Mouse (Mus musculus) liver, embryonic 16.5 days (tissue): ENCODE data around the gene Mrpl20. TPM values are rescaled to one million over a fixed set of nuclear protein-coding genes. Genes with fewer than 3 reads are reported as not detected.

Experiments
- ATAC-seq: fragments of 200-750 bp; cut with Nextera tagmentation; 2 replicates; pipeline ENCODE4 v1.8.0; 2017; ENCODE audit warnings: low read depth, mild to moderate bottlenecking, moderate number of reproducible peaks, moderate library complexity
- H3K27ac ChIP-seq: fragments of 300-500 bp; sonication (generic); 2 replicates; pipeline ENCODE4 v1.5.1; 2014; ENCODE audit warnings: mild to moderate bottlenecking, low read length
- H3K27me3 ChIP-seq: fragments of 300-500 bp; sonication (generic); 2 replicates; pipeline ENCODE4 v1.6.1; 2014; ENCODE audit warnings: low read depth, low read length, mixed read lengths; ENCODE audit not compliant: control insufficient read depth, insufficient read depth
- H3K36me3 ChIP-seq: fragments of 300-500 bp; sonication (generic); 2 replicates; pipeline ENCODE4 v1.6.1; 2014; ENCODE audit warnings: mild to moderate bottlenecking; ENCODE audit not compliant: control insufficient read depth, insufficient read depth
- H3K4me1 ChIP-seq: fragments of 300-500 bp; sonication (generic); 2 replicates; pipeline ENCODE4 v1.6.1; 2014; ENCODE audit warnings: low read depth, low read length, mixed read lengths; ENCODE audit not compliant: control insufficient read depth
- H3K4me2 ChIP-seq: fragments of 300-500 bp; sonication (generic); 2 replicates; pipeline ENCODE4 v1.6.1; 2014; ENCODE audit warnings: low read depth, low read length, mixed read lengths
- H3K4me3 ChIP-seq: fragments of 300-500 bp; sonication (generic); 2 replicates; pipeline ENCODE4 v1.5.1; 2014; ENCODE audit warnings: low read depth, mild to moderate bottlenecking, low read length
- H3K9ac ChIP-seq: fragments of 300-500 bp; sonication (generic); 2 replicates; pipeline ENCODE4 v1.6.1; 2014; ENCODE audit warnings: low read depth, low read length
- H3K9me3 ChIP-seq: fragments of 300-500 bp; sonication (generic); replicated peaks from 2 replicates; pipeline ENCODE4 v1.6.1; 2016; ENCODE audit warnings: low read length; ENCODE audit not compliant: control insufficient read depth
- WGBS: fragments of 180-500 bp; shearing (Covaris S2); extraction: QIAGEN DNeasy Blood & Tissue Kit; methylation state at CpG from one replicate; pipeline ENCODE4 v1.1.7; 2014; ENCODE audit not compliant: insufficient replicate concordance; 5-methylcytosine and 5-hydroxymethylcytosine counted together
- polyA plus RNA-seq: library from polyadenylated mRNA; unstranded; fragments of >200 nt; fragmentation: Nextera tagmentation; extraction: Ambion mirVana; gene quantifications from 2 replicates; pipeline ENCODE4 v1.2.1, GENCODE M21; 2015

Gene Mrpl20
- polyA plus RNA-seq, 1 experiment from 2014 or later = 115 TPM

- WGBS = 48% methylated on average over 24 of the region's 24 CpGs
- peaks cover 21% of the 10 kb centered on the region for H3K4me1 ChIP-seq
- H3K4me2 ChIP-seq = peak overlapping the region; percentile 93
- H3K27me3 ChIP-seq = peaks cover 39% of the 10 kb centered on the region
- no peaks in the 10 kb centered on the region for H3K9me3 ChIP-seq
- no peaks in the 10 kb centered on the region for H3K36me3 ChIP-seq
- H3K27ac ChIP-seq = no peak overlapping the region
- H3K4me3 ChIP-seq = peak overlapping the region; percentile 67
- ATAC-seq = no peak
- peak overlapping the region; percentile 75 for H3K9ac ChIP-seq
Observed at GRCm38 (mm10) chr4:155770626-155771025, 32.1 kb upstream of the Mrpl20 start.

DNA sequence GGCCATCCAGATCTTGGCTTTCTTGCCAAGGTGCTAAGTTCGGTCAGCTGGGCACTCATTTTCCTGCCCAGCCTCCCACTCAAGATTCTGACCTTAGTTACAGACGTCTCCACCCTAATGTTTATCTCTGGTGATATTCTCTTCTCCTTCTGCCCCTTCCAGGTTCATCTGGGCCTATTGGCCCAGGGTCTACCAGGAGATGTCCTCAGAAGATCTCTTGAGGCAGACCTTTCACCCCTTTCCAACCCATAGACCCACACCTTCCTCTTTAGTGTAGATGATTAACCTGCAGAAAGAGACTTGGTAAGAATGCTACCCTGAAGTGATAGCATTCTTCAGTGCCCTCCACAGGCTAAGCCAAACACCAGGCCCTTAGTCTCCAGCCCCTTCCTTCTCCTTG lies 31.0 kb upstream of the Mrpl20 start:
- peaks cover 46% of the 10 kb centered on the region for H3K27me3 ChIP-seq
- no peak overlapping the region for H3K9ac ChIP-seq
- H3K27ac ChIP-seq = no peak overlapping the region
- no peak overlapping the region for H3K4me3 ChIP-seq
- H3K4me1 ChIP-seq = peaks cover 21% of the 10 kb centered on the region
- H3K36me3 ChIP-seq = no peaks in the 10 kb centered on the region
- H3K4me2 ChIP-seq = no peak overlapping the region
- WGBS = 64% methylated on average over 2 of the region's 2 CpGs
- ATAC-seq = no peak
- H3K9me3 ChIP-seq = no peaks in the 10 kb centered on the region

DNA sequence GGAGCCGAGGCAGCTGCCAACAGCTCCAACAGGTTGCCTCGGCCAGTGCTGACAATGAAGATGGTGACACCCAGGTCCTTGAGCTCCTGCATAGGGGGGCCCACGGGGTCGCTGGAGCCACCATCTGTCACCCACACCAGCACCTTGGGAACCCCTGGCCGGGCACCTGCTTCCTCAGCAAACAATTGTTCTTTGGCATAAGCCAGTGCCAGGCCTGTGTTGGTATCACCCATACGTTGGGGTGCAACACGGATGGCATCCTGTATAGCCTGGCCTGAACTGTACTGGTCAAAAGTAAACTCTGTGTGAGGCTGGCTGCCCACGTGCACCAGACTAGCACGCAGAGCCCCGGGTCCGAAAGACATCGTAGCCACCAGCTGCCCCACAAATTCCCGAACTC lies 29.9 kb upstream of the Mrpl20 start:
- no peak overlapping the region for H3K27ac ChIP-seq
- no peak overlapping the region for H3K4me2 ChIP-seq
- H3K27me3 ChIP-seq = peaks cover 48% of the 10 kb centered on the region
- H3K4me1 ChIP-seq = peaks cover 27% of the 10 kb centered on the region
- H3K9ac ChIP-seq = no peak overlapping the region
- H3K9me3 ChIP-seq = no peaks in the 10 kb centered on the region
- no peak for ATAC-seq
- WGBS = 68% methylated on average over 13 of the region's 13 CpGs
- H3K36me3 ChIP-seq = no peaks in the 10 kb centered on the region
- H3K4me3 ChIP-seq = no peak overlapping the region

DNA sequence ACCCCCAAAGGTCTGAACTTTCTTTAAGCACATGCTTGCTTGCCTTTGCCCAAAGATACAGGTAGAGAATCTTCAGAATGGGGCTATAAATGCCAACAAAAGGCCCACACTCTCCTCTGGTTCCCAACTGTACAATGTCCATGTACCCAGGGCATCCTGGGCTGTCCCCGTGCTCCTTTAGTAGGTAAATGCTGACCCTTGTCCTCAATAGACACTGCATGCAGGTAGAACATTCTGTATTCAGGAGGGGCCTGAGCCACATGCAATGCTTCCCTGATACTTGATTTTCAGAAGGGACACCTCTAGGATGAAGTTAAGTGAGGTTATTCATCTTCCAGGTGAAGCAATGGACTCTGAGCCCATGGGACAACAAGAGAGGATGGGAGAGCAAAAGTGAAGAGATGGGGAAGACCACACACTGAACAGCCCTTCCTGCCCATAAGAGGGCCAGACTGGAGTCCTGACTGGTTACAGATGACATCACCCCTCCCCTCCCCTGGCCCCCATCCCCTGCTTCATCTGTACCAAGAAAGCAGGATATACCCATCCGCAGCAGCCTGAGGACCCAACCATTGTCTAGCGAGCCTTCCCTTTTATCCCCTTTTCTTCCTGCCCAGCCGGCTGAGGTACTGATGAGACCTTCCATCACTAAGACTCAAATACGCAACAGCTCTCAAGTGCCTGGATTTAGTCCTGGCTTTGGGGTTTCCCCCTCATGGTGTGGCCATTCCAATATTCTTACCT lies 29.2 kb upstream of the Mrpl20 start:
- Histone ChIP-seq H3K27me3 (peaks cover 48% of the 10 kb centered on the region), H3K9me3 (no peaks in the 10 kb centered on the region), H3K4me3 (no peak overlapping the region), H3K9ac (no peak overlapping the region), H3K36me3 (no peaks in the 10 kb centered on the region), H3K4me2 (no peak overlapping the region), H3K4me1 (peaks cover 28% of the 10 kb centered on the region), H3K27ac (no peak overlapping the region)
- ATAC-seq = no peak
- 32% methylated on average over 5 of the region's 5 CpGs for WGBS

- H3K36me3 ChIP-seq = no peaks in the 10 kb centered on the region
- H3K9ac ChIP-seq = no peak within 1 kb of the TSS
- H3K9me3 ChIP-seq = no peaks in the 10 kb centered on the region
- H3K4me3 ChIP-seq = peak within 1 kb of the TSS; percentile 41
- H3K4me2 ChIP-seq = peak within 1 kb of the TSS; percentile 68
- WGBS = under 1% methylated on average over 35 of the region's 35 CpGs
- peaks cover 51% of the 10 kb centered on the region for H3K27me3 ChIP-seq
- ATAC-seq = peak; percentile 68
- H3K4me1 ChIP-seq = peaks cover 28% of the 10 kb centered on the region
- no peak within 1 kb of the TSS for H3K27ac ChIP-seq
Observed at GRCm38 (mm10) chr4:155774280-155774754, 28.4 kb upstream of the Mrpl20 start, which contains the start of gene Vwa1. Vwa1 (minus strand) TSS chr4:155774698.

DNA sequence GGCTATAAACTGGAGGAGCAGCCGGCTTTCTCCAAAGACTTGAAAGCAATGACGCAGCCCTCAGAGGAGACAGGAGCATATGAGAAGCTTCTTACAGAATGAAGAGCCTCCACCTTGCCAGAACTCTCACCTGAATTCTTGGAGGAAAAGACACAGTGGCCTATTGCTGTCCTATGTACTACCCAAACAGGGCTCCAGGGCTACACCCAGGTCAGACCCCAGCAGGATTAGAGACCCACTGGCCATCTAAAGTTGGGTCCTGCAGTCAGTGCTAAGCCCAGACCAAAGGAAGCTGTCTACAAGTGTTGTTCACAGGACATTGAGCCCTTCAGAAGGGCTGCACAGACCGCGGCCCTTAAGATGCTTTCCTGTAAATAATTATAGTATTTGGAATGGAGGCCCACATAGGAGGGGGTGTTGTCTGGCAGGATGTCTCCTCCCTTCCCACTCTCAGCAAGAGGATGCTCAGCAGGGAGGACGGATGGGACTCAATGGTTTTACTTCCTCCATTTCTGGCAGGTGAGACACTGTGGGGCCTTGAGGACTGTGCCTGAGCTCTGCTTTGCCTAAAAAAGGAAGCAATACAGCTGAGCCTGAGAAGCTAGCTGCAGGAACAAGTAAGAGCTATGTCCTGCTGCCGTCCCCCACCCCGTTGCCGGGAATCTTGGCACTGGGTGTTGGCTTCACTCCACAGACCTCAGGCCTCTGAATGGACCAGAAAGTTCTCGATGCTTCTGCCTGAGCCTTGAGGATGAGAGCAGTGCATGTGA lies 27.5 kb upstream of the Mrpl20 start:
- Histone ChIP-seq H3K4me1 (peaks cover 23% of the 10 kb centered on the region), H3K4me2 (peak overlapping the region; percentile 68; the same call in 1 of the 2 replicates), H3K27ac (no peak overlapping the region), H3K36me3 (no peaks in the 10 kb centered on the region), H3K9ac (no peak overlapping the region), H3K27me3 (peaks cover 51% of the 10 kb centered on the region), H3K9me3 (no peaks in the 10 kb centered on the region), H3K4me3 (no peak overlapping the region; the same call in 1 of the 2 replicates)
- ATAC-seq = no peak
- WGBS = 32% methylated on average over 9 of the region's 9 CpGs

DNA sequence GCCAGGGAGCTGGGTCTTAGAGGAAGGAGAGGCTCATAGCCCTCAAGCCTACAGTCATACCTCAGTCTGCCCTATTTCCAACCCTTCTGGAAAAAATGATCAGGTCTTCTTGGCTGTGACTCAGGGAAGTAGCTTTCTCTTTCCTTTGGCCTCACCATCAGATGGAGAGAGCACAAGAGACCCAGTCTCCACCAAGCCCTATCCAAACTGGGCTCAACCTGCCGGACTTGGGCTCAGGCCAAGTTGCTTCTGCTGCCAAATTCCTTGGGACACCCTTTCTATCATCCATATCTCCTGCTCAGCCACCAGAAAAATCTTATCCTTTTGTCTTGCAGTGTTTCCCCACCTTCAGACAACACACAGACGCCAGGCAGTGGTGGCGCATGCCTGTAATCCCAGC lies 26.8 kb upstream of the Mrpl20 start:
- Histone ChIP-seq H3K9ac (no peak overlapping the region), H3K4me2 (no peak overlapping the region), H3K4me3 (no peak overlapping the region), H3K4me1 (peaks cover 18% of the 10 kb centered on the region), H3K27ac (no peak overlapping the region), H3K27me3 (peaks cover 48% of the 10 kb centered on the region), H3K36me3 (no peaks in the 10 kb centered on the region), H3K9me3 (no peaks in the 10 kb centered on the region)
- WGBS = 60% methylated on average over 3 of the region's 3 CpGs
- ATAC-seq = no peak

DNA sequence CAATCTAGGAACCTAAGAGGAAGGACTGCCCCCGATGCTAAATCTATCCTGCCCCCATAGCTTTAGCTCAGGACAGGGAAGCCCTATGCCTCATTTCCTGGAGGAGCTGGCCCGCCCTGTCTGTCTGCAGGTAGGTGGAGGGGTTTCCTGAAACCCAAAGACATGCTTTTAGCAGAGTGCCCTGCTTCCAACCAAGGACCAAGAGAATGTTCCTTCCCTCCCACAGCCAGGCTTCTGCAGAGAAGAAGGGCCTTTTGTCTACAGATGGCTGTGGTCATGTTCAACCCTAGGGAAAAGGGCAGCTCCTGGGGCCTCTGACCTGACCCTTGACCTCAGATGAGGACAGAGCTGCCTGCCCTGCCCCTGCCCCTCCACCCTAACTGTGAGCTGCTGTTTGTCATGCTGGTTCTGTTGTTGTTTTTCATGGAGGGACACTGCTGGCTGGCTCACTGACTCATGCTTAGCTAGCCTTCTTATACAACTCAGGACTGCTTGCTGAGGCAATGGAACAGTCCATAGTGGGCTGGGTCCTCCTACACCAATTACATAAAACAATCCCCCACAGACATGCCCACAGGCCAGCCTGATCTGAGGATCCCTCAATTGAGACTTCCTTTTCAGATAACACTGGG lies 25.9 kb upstream of the Mrpl20 start:
- peak; percentile 12; the same call in 1 of the 2 replicates for ATAC-seq
- Histone ChIP-seq H3K4me2 (no peak overlapping the region), H3K9ac (no peak overlapping the region), H3K27me3 (peaks cover 46% of the 10 kb centered on the region), H3K4me1 (peaks cover 18% of the 10 kb centered on the region), H3K36me3 (no peaks in the 10 kb centered on the region), H3K9me3 (no peaks in the 10 kb centered on the region), H3K27ac (no peak overlapping the region), H3K4me3 (no peak overlapping the region)
- 27% methylated on average over 2 of the region's 2 CpGs for WGBS
